Mouse (Mus musculus) heart, embryonic 15.5 days (tissue): ENCODE measurements around the gene Atp6v0d1. TPM values are rescaled to one million over a fixed set of nuclear protein-coding genes. Genes with fewer than 3 reads are reported as not detected.

Source experiments
- ATAC-seq: fragments of 200-750 bp; cut with Nextera tagmentation; replicated peaks from 2 replicates; pipeline ENCODE4 v1.8.0; 2017; ENCODE audit warnings: low read depth, moderate TSS enrichment; ENCODE audit not compliant: insufficient number of reproducible peaks, insufficient read depth, low FRiP score
- H3K27ac ChIP-seq: fragments of 300-500 bp; sonication (generic); 2 replicates; pipeline ENCODE4 v1.5.1; 2015; ENCODE audit warnings: mild to moderate bottlenecking, inconsistent platforms
- H3K27me3 ChIP-seq: fragments of 300-500 bp; sonication (generic); 2 replicates; pipeline ENCODE4 v1.6.1; 2015; ENCODE audit warnings: inconsistent platforms
- H3K36me3 ChIP-seq: fragments of 300-500 bp; sonication (generic); 2 replicates; pipeline ENCODE4 v1.6.1; 2015; ENCODE audit warnings: mild to moderate bottlenecking, inconsistent platforms
- H3K4me1 ChIP-seq: fragments of 300-500 bp; sonication (generic); replicated peaks from 2 replicates; pipeline ENCODE4 v1.6.1; 2015; ENCODE audit warnings: inconsistent platforms
- H3K4me2 ChIP-seq: fragments of 300-500 bp; sonication (generic); 2 replicates; pipeline ENCODE4 v1.6.1; 2015; ENCODE audit warnings: inconsistent platforms, mild to moderate bottlenecking, moderate library complexity
- H3K4me3 ChIP-seq: fragments of 300-500 bp; sonication (generic); 2 replicates; pipeline ENCODE4 v1.5.1; 2015; ENCODE audit warnings: mild to moderate bottlenecking, inconsistent platforms
- H3K9ac ChIP-seq: fragments of 300-500 bp; sonication (generic); 2 replicates; pipeline ENCODE4 v1.6.1; 2015; ENCODE audit warnings: mild to moderate bottlenecking, inconsistent platforms
- H3K9me3 ChIP-seq: fragments of 300-500 bp; sonication (generic); replicated peaks from 2 replicates; pipeline ENCODE4 v1.6.1; 2016; ENCODE audit warnings: inconsistent platforms
- WGBS: fragments of 180-500 bp; shearing (Covaris S2); methylation state at CpG from one replicate; pipeline ENCODE4 v1.1.7; 2015; ENCODE audit warnings: mixed read lengths; 5-methylcytosine and 5-hydroxymethylcytosine counted together
- polyA plus RNA-seq: library from polyadenylated mRNA; unstranded; fragments of >200 nt; fragmentation: Nextera tagmentation; extraction: Ambion mirVana; gene quantifications from 2 replicates; pipeline ENCODE4 v1.2.1, GENCODE M21; 2015

Atp6v0d1 gene
- polyA plus RNA-seq, 1 experiment from 2014 or later, result 50.0 TPM

DNA sequence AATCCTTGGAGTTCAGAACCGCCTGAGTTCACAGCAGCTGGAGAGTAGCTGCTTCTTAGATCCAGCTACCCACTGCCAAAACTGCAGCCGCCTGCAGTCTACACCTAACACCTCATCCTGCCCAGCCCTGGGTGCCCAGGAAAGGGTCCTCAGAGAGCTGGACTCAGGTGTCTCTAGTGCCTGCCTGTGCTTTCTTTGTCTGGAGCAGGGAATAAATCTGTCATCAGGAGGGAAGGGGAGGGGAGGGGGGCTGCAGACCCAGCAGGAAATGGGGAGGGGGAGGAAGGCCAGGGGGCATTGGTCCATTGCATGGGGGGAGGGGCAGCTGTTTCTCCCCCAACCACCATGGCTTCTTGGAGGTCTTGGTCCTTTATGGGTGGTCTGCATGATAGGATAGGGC lies 46.3 kb downstream of the Atp6v0d1 start:
- Histone ChIP-seq H3K4me1 (peaks cover 31% of the 10 kb centered on the region), H3K9ac (no peak overlapping the region)

DNA sequence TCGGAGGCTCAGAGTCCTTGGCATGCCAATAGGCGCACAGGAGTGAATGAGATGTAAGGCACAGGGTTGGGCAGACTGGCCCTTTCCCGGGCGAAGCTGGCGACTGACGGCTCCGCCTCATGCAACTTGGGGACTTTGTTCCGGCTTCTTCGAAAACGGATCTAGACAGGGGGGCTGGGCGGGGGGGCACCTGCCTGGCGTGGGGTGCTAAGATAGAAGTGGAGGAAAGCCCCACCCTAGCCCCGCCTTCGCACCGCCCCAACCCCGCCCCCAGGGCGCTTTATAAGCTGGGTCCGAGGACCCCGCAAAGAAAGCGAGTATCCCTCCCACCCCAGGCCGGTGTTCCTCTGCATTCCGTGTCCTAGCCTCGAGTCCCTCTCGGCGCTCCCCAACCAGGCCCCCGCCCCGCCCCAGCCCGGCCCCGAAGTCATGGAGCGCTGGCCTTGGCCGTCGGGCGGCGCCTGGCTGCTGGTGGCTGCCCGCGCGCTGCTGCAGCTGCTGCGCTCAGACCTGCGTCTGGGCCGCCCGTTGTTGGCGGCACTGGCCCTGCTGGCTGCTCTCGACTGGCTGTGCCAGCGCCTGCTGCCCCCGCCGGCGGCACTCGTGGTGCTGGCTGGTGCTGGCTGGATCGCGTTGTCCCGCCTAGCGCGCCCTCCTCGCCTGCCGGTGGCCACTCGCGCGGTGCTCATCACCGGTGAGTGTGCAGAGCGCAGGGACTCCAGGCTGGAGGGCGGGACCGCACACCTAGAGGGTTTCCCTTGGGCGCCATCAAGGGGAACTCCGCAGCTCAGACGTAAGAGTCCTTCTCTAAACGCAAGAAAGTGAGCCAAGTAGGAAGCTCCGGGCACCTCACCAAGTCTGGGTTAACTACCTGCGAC lies 47.2 kb downstream of the Atp6v0d1 start, which contains the start of gene Hsd11b2:
Gene Hsd11b2 (plus strand): TSS at position 320 of the 878 bp plus-strand sequence.
- Histone ChIP-seq H3K4me2 (peak within 1 kb of the TSS; percentile 97), H3K4me1 (peaks cover 31% of the 10 kb centered on the region), H3K4me3 (peak within 1 kb of the TSS; percentile 51), H3K27ac (no peak within 1 kb of the TSS), H3K9me3 (no peaks in the 10 kb centered on the region), H3K9ac (peak within 1 kb of the TSS; percentile 45), H3K36me3 (no peaks in the 10 kb centered on the region), H3K27me3 (peaks cover 48% of the 10 kb centered on the region)
- peak; percentile 24; the same call in 1 of the 2 replicates for ATAC-seq
- under 1% methylated on average over 65 of the region's 68 CpGs for WGBS

More for the DNA sequence above, 46.3 kb downstream of the Atp6v0d1 start:
- H3K36me3 ChIP-seq, result peaks cover 8% of the 10 kb centered on the region; the same call in 1 of the 2 replicates
- H3K4me2 ChIP-seq, result peak overlapping the region; percentile 97; the same call in 1 of the 2 replicates
- no peaks in the 10 kb centered on the region for H3K9me3 ChIP-seq
- H3K27me3 ChIP-seq, result peaks cover 48% of the 10 kb centered on the region
- 18% methylated on average over 2 of the region's 2 CpGs for WGBS
- peak overlapping the region; percentile 51; the same call in 1 of the 2 replicates for H3K4me3 ChIP-seq
- no peak overlapping the region for H3K27ac ChIP-seq
- no peak for ATAC-seq

GRCm38 (mm10) chr8:105517346-105517745 lies 48.5 kb downstream of the Atp6v0d1 start:
- peak overlapping the region; percentile 97; the same call in 1 of the 2 replicates for H3K4me2 ChIP-seq
- H3K9ac ChIP-seq, result no peak overlapping the region
- 36% methylated on average over 8 of the region's 8 CpGs for WGBS
- H3K27ac ChIP-seq, result no peak overlapping the region
- H3K36me3 ChIP-seq, result no peaks in the 10 kb centered on the region
- no peaks in the 10 kb centered on the region for H3K9me3 ChIP-seq
- H3K4me3 ChIP-seq, result no peak overlapping the region
- H3K4me1 ChIP-seq, result peaks cover 31% of the 10 kb centered on the region
- ATAC-seq, result no peak
- peaks cover 48% of the 10 kb centered on the region for H3K27me3 ChIP-seq

- Histone ChIP-seq H3K9me3 (no peaks in the 10 kb centered on the region), H3K27me3 (peaks cover 48% of the 10 kb centered on the region), H3K4me1 (peaks cover 31% of the 10 kb centered on the region), H3K27ac (no peak overlapping the region), H3K9ac (no peak overlapping the region), H3K4me2 (peak overlapping the region; percentile 52), H3K36me3 (no peaks in the 10 kb centered on the region), H3K4me3 (peak overlapping the region; percentile 10; the same call in 1 of the 2 replicates)
- WGBS, result 15% methylated on average over 12 of the region's 12 CpGs
- peak; percentile 33; the same call in 1 of the 2 replicates for ATAC-seq
Observed at GRCm38 (mm10) chr8:105516018-105516645, 49.7 kb downstream of the Atp6v0d1 start.

- Histone ChIP-seq H3K27ac (no peak overlapping the region), H3K27me3 (peaks cover 42% of the 10 kb centered on the region), H3K36me3 (no peaks in the 10 kb centered on the region), H3K4me2 (no peak overlapping the region), H3K9me3 (no peaks in the 10 kb centered on the region), H3K9ac (0 out of 2 replicates have a peak overlapping the region, but pooled peaks have one; percentile 9), H3K4me1 (peaks cover 29% of the 10 kb centered on the region), H3K4me3 (no peak overlapping the region)
- WGBS, result 62% methylated on average over 5 of the region's 5 CpGs
- ATAC-seq, result no peak
Observed at GRCm38 (mm10) chr8:105514656-105515055, 51.2 kb downstream of the Atp6v0d1 start.

DNA sequence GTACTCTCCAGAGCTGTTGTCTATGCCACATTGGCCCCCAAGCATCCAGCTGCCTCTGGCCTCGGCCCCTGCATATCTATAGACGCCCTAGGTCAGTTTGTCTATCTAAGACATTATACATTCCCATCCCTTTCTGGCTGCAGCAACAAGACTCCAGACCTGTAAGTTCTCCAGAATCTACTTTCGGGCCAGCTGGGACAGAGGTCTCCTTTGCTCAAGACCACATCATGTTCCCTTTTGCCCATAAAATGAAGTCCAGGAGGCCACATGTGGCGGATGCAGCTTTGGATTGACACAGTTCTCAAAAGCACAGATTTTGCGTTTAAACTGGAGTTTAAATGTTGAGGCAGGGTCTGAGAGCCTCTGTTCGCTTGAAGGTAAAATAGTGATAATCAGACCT lies 51.7 kb downstream of the Atp6v0d1 start:
- WGBS, result 83% methylated on average over 6 of the region's 6 CpGs

DNA sequence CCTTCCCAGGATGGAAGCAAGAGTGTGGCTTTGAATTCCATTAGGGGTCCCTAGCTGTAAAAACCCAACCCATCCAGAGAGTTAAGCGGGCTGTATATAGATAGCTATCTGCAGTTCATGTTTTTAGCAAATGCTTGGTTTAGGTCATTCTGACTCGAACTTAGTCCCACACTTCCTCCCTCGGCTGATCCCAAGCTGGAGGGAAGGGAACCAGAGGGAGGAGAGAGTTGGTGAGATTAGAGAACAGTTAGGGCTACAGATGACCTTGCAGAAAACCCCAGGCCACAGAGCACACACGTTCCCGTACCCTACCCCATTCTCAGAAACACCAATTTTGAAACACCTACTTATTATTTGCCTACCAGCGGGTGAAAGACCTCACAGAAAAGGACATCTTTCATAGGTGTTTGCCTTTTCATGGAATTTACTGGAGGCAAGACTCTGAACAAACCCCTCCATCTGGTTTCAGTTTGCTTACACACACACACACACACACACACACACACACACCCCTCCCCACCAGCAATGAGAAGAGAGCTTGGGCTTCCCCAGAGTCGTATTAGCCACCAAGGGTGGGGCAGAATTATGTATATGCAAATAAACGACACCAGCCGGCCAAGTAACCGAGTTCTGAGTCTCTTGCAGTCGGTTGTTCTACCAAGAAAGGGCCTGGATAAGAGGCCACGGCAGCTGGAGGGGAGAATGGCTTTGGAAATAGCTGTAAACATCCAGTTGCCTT lies 55.7 kb downstream of the Atp6v0d1 start:
- ATAC-seq, result no peak
- Histone ChIP-seq H3K4me1 (peaks cover 4% of the 10 kb centered on the region), H3K9ac (no peak overlapping the region), H3K36me3 (no peaks in the 10 kb centered on the region), H3K4me3 (no peak overlapping the region), H3K4me2 (no peak overlapping the region), H3K27ac (no peak overlapping the region), H3K27me3 (0 out of 2 replicates have a peak, but pooled peaks cover 4% of the 10 kb centered on the region), H3K9me3 (no peaks in the 10 kb centered on the region)
- 45% methylated on average over 12 of the region's 12 CpGs for WGBS

More for the DNA sequence above, 51.7 kb downstream of the Atp6v0d1 start:
- no peak overlapping the region for H3K4me2 ChIP-seq
- H3K27me3 ChIP-seq, result peaks cover 37% of the 10 kb centered on the region
- no peak overlapping the region for H3K27ac ChIP-seq
- peaks cover 25% of the 10 kb centered on the region for H3K4me1 ChIP-seq
- no peak overlapping the region for H3K9ac ChIP-seq
- no peak overlapping the region for H3K4me3 ChIP-seq
- H3K36me3 ChIP-seq, result no peaks in the 10 kb centered on the region
- no peak for ATAC-seq
- H3K9me3 ChIP-seq, result no peaks in the 10 kb centered on the region

DNA sequence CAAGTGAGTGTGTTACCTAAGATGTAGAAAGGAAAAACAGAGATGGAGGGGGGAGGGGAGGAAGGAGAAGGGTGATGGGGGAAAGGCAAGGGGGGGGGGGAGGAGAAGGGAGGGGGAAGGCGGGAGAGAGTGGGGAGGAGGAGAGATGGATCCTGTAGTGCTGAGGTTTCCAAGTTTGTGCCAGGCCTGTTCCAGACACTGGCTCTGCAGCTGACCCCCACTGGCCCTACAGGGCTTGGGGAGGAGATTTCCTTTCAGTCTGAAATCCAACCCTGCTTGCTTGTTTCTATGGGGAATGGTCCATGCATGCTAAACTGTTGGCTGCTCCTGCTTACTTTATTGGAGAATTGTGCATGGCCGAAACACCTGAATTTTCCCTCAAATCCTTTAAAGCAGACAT lies 57.1 kb downstream of the Atp6v0d1 start:
- Histone ChIP-seq H3K27ac (no peak overlapping the region), H3K27me3 (no peaks in the 10 kb centered on the region), H3K9me3 (no peaks in the 10 kb centered on the region), H3K4me1 (peaks cover 4% of the 10 kb centered on the region), H3K36me3 (no peaks in the 10 kb centered on the region), H3K4me2 (no peak overlapping the region), H3K9ac (no peak overlapping the region), H3K4me3 (no peak overlapping the region)
- 42% methylated on average over 2 of the region's 2 CpGs for WGBS
- no peak for ATAC-seq

- Histone ChIP-seq H3K4me2 (no peak overlapping the region), H3K4me1 (peaks cover 4% of the 10 kb centered on the region), H3K9ac (no peak overlapping the region), H3K27ac (no peak overlapping the region), H3K36me3 (no peaks in the 10 kb centered on the region), H3K4me3 (no peak overlapping the region), H3K27me3 (no peaks in the 10 kb centered on the region), H3K9me3 (no peaks in the 10 kb centered on the region)
- no peak for ATAC-seq
- 58% methylated on average over 6 of the region's 6 CpGs for WGBS
Observed at GRCm38 (mm10) chr8:105506977-105507376, 58.9 kb downstream of the Atp6v0d1 start.

GRCm38 (mm10) chr8:105504617-105505016 lies 61.2 kb downstream of the Atp6v0d1 start:
- ATAC-seq, result peak; percentile 27; the same call in 1 of the 2 replicates
- 69% methylated on average over 3 of the region's 3 CpGs for WGBS

GRCm38 (mm10) chr8:105499787-105500186 lies 66.1 kb downstream of the Atp6v0d1 start:
- Histone ChIP-seq H3K4me3 (peak overlapping the region; percentile 12), H3K9ac (no peak overlapping the region), H3K27me3 (no peaks in the 10 kb centered on the region), H3K4me2 (0 out of 2 replicates have a peak overlapping the region, but pooled peaks have one; percentile 7), H3K36me3 (no peaks in the 10 kb centered on the region), H3K9me3 (no peaks in the 10 kb centered on the region), H3K27ac (no peak overlapping the region), H3K4me1 (peaks cover 15% of the 10 kb centered on the region)
- WGBS, result 59% methylated on average over 12 of the region's 12 CpGs
- no peak for ATAC-seq

More at GRCm38 (mm10) chr8:105504617-105505016, 61.2 kb downstream of the Atp6v0d1 start:
- no peaks in the 10 kb centered on the region for H3K36me3 ChIP-seq
- no peaks in the 10 kb centered on the region for H3K27me3 ChIP-seq
- H3K9ac ChIP-seq, result no peak overlapping the region
- H3K4me3 ChIP-seq, result no peak overlapping the region
- no peaks in the 10 kb centered on the region for H3K9me3 ChIP-seq
- H3K27ac ChIP-seq, result peak overlapping the region; percentile 63
- H3K4me1 ChIP-seq, result peaks cover 4% of the 10 kb centered on the region
- H3K4me2 ChIP-seq, result no peak overlapping the region
